Mouse (Mus musculus): ENCODE measurements around the gene Slc38a11. TPM values are rescaled to one million over a fixed set of nuclear protein-coding genes. Genes with fewer than 3 reads are reported as not detected.

Gene Slc38a11
- total RNA-seq, 2 experiments from 2014 or later, result 1.2 to 1.9 TPM

Small RNA genes within 50 kb of the gene (microRNA-seq; reads per million reads assigned to microRNA genes)
- gene Mir6337 (ENCODE audit: borderline number of aligned reads in 2 of 2), result 0 reads per million in 2 experiments

Other genes with a start within 250 kb of the Slc38a11 start
- gene Cobll1, start 124.6 kb downstream of the Slc38a11 start, total RNA-seq (2021), result 10 to 100 TPM; 66.8 to 78.2 TPM
- gene Scn3a, start 203.6 kb upstream of the Slc38a11 start, total RNA-seq (2021), result 1 to 10 TPM; 2.4 to 2.8 TPM